Mouse (Mus musculus): ENCODE measurements around the gene Gdf15. TPM values are rescaled to one million over a fixed set of nuclear protein-coding genes. Genes with fewer than 3 reads are reported as not detected.

The Gdf15 gene
- total and polyA plus RNA-seq, 2 experiments from 2014 or later = 0.22 to 0.26 TPM

- no peaks in the 10 kb centered on the region for H3K36me3 ChIP-seq (ENCODE audit: insufficient read depth, low read length)
- no peak overlapping the region for H3K27ac ChIP-seq (ENCODE audit: low read depth, low read length)
- WGBS = 73% methylated on average over 5 of the region's 5 CpGs
- H3K4me2 ChIP-seq (ENCODE audit: low read depth, low read length, poor library complexity, severe bottlenecking) = no peak overlapping the region
- no peak overlapping the region for H3K4me3 ChIP-seq (ENCODE audit: low read depth, low read length)
- ATAC-seq (ENCODE audit: low FRiP score) (no peak), DNase-seq (ENCODE audit: low spot score) (no peak)
- no peak overlapping the region for H3K9ac ChIP-seq (replicated peaks; ENCODE audit: low read length, poor library complexity, severe bottlenecking)
- no peak for TF ChIP-seq CTCF (IDR thresholded peaks at IDR 0.05)
- H3K27me3 ChIP-seq (ENCODE audit: insufficient read depth, low read length) = no peaks in the 10 kb centered on the region
- peaks cover 12% of the 10 kb centered on the region for H3K4me1 ChIP-seq (ENCODE audit: insufficient read depth, low read length)
- no peaks in the 10 kb centered on the region for H3K9me3 ChIP-seq (ENCODE audit: low read length)
Measured at GRCm38 (mm10) chr8:70614469-70614868, 17.8 kb downstream of the Gdf15 start.

GRCm38 (mm10) chr8:70613763-70614162, 18.5 kb downstream of the Gdf15 start:
- H3K9me3 ChIP-seq (ENCODE audit: low read length) = no peaks in the 10 kb centered on the region
- no peak overlapping the region for H3K27ac ChIP-seq (ENCODE audit: low read depth, low read length)
- no peak overlapping the region for H3K9ac ChIP-seq (replicated peaks; ENCODE audit: low read length, poor library complexity, severe bottlenecking)
- DNase-seq (ENCODE audit: low spot score) (no peak), ATAC-seq (ENCODE audit: low FRiP score) (no peak)
- TF ChIP-seq CTCF (IDR thresholded peaks at IDR 0.05) = no peak
- H3K4me1 ChIP-seq (ENCODE audit: insufficient read depth, low read length) = peaks cover 14% of the 10 kb centered on the region
- no peak overlapping the region for H3K4me3 ChIP-seq (ENCODE audit: low read depth, low read length)
- H3K36me3 ChIP-seq (ENCODE audit: insufficient read depth, low read length) = no peaks in the 10 kb centered on the region
- no peaks in the 10 kb centered on the region for H3K27me3 ChIP-seq (ENCODE audit: insufficient read depth, low read length)
- 27% methylated on average over 1 of the region's 1 CpGs for WGBS
- no peak overlapping the region for H3K4me2 ChIP-seq (ENCODE audit: low read depth, low read length, poor library complexity, severe bottlenecking)

- TF ChIP-seq CTCF (IDR thresholded peaks at IDR 0.05) = peak; percentile 98
- peak overlapping the region; percentile 69 for H3K4me3 ChIP-seq (ENCODE audit: low read depth, low read length)
- H3K4me2 ChIP-seq (ENCODE audit: low read depth, low read length, poor library complexity, severe bottlenecking) = peak overlapping the region; percentile 59
- no peaks in the 10 kb centered on the region for H3K9me3 ChIP-seq (ENCODE audit: low read length)
- H3K27ac ChIP-seq (ENCODE audit: low read depth, low read length) = no peak overlapping the region
- ATAC-seq (ENCODE audit: low FRiP score) = no peak
- H3K9ac ChIP-seq (replicated peaks; ENCODE audit: low read length, poor library complexity, severe bottlenecking) = peak overlapping the region; percentile 46
- peak; percentile 84 for DNase-seq (ENCODE audit: low spot score)
- under 1% methylated on average over 6 of the region's 6 CpGs for WGBS
- peaks cover 20% of the 10 kb centered on the region for H3K4me1 ChIP-seq (ENCODE audit: insufficient read depth, low read length)
- H3K36me3 ChIP-seq (ENCODE audit: insufficient read depth, low read length) = no peaks in the 10 kb centered on the region
- no peaks in the 10 kb centered on the region for H3K27me3 ChIP-seq (ENCODE audit: insufficient read depth, low read length)
Measured at GRCm38 (mm10) chr8:70611849-70612248, 20.4 kb downstream of the Gdf15 start.

- Histone ChIP-seq H3K4me3 (ENCODE audit: low read depth, low read length) (peak overlapping the region; percentile 69), H3K9me3 (ENCODE audit: low read length) (no peaks in the 10 kb centered on the region), H3K27ac (ENCODE audit: low read depth, low read length) (peak overlapping the region; percentile 26; the same call in 1 of the 2 replicates), H3K27me3 (ENCODE audit: insufficient read depth, low read length) (no peaks in the 10 kb centered on the region), H3K4me1 (ENCODE audit: insufficient read depth, low read length) (peaks cover 23% of the 10 kb centered on the region), H3K9ac (replicated peaks; ENCODE audit: low read length, poor library complexity, severe bottlenecking) (peak overlapping the region; percentile 46), H3K36me3 (ENCODE audit: insufficient read depth, low read length) (no peaks in the 10 kb centered on the region), H3K4me2 (ENCODE audit: low read depth, low read length, poor library complexity, severe bottlenecking) (peak overlapping the region; percentile 59)
- DNase-seq (ENCODE audit: low spot score) (peak; percentile 48), ATAC-seq (ENCODE audit: low FRiP score) (no peak)
- under 1% methylated on average over 54 of the region's 54 CpGs for WGBS
- peak; percentile 85 for TF ChIP-seq CTCF (IDR thresholded peaks at IDR 0.05)
Measured at GRCm38 (mm10) chr8:70610796-70611771, 21.2 kb downstream of the Gdf15 start.

GRCm38 (mm10) chr8:70609849-70610795, 22.1 kb downstream of the Gdf15 start:
- under 1% methylated on average over 43 of the region's 45 CpGs for WGBS
- TF ChIP-seq CTCF (IDR thresholded peaks at IDR 0.05) = no peak
- Histone ChIP-seq H3K4me2 (ENCODE audit: low read depth, low read length, poor library complexity, severe bottlenecking) (peak overlapping the region; percentile 59), H3K4me3 (ENCODE audit: low read depth, low read length) (peak overlapping the region; percentile 69), H3K27ac (ENCODE audit: low read depth, low read length) (peak overlapping the region; percentile 68), H3K27me3 (ENCODE audit: insufficient read depth, low read length) (no peaks in the 10 kb centered on the region), H3K9ac (replicated peaks; ENCODE audit: low read length, poor library complexity, severe bottlenecking) (peak overlapping the region; percentile 57), H3K9me3 (ENCODE audit: low read length) (no peaks in the 10 kb centered on the region), H3K4me1 (ENCODE audit: insufficient read depth, low read length) (peaks cover 23% of the 10 kb centered on the region), H3K36me3 (ENCODE audit: insufficient read depth, low read length) (no peaks in the 10 kb centered on the region)
- DNase-seq (ENCODE audit: low spot score) = peak; percentile 81
- peak; percentile 10 for ATAC-seq (ENCODE audit: low FRiP score)

Data from midbrain, postnatal 0 days (tissue).